Mouse (Mus musculus) gastrocnemius, postnatal 25 days (tissue): ENCODE data around the gene 5430402E10Rik. TPM values are rescaled to one million over a fixed set of nuclear protein-coding genes. Genes with fewer than 3 reads are reported as not detected.
"Not testable (repeated sequence)": the region's sequence is repeated elsewhere in the genome, so short reads cannot be mapped to it uniquely, and the experiment has no call there.

Source experiments
- DNase-seq: peaks from one replicate; pipeline ENCODE4 v3.0.0; 2022
- long read RNA-seq, 2 experiments: library from polyadenylated mRNA; stranded (forward); transcript quantifications; one replicate each; pipeline ENCODE4 v2.0.0; 2021
- total RNA-seq, 2 experiments: library from RNA; stranded (reverse); gene quantifications; 1 replicate in 1 of 2; 2 replicates in 1 of 2; pipeline ENCODE4 v1.2.3; 2021

Gene 5430402E10Rik
- total RNA-seq: not detected
- long read RNA-seq, experiment 1: 0 reads
- long read RNA-seq, experiment 2: 0 reads

DNA sequence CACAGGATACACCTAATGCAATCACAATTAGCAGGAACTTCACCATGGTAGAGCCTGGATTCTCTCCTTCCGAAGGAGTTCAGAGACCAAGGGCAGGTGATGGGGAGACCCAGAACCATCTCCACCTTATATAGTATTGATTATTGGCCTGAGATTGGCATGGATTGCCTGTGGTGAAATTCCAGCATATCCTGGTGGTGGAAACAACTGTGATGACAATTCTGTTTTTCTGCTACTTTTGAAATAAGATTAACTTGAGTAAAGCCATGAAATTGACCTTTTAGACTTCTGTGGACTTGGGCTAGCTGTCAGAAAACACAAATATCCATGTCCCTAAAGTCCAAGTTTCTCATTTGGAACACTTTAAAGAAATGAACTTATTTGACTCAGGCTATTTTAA, at the start of gene 5430402E10Rik:
TSS of gene 5430402E10Rik (minus strand) at position 101 of the 400 bp plus-strand sequence.
- DNase-seq: not testable (repeated sequence)

- not testable (repeated sequence) for DNase-seq
These were observed 44.8 kb downstream of the 5430402E10Rik start for GRCm38 (mm10) chrX:77880033-77880432.

Other genes starting within 250 kb of the 5430402E10Rik start
- gene Prkx, start 128.8 kb downstream of the 5430402E10Rik start, total RNA-seq: 1 to 10 TPM; 5.1 to 5.7 TPM
- gene Pbsn, start 71.4 kb downstream of the 5430402E10Rik start, total RNA-seq: not detected
- gene Gm14744, start 60.3 kb downstream of the 5430402E10Rik start, total RNA-seq: not detected
- gene Obp1a, start 166.3 kb upstream of the 5430402E10Rik start, total RNA-seq: not detected
- gene Gm5938, start 200.4 kb upstream of the 5430402E10Rik start, total RNA-seq: not detected